Mouse (Mus musculus): ENCODE data around the gene Akap13. TPM values are rescaled to one million over a fixed set of nuclear protein-coding genes. Genes with fewer than 3 reads are reported as not detected.

Gene Akap13
- total RNA-seq, 2 experiments from 2014 or later: 53.2 to 75.9 TPM

- no peak for DNase-seq
- TF ChIP-seq CTCF (IDR thresholded peaks at IDR 0.05): no peak
- peak overlapping the region; percentile 3; the same call in 1 of the 2 replicates for H3K27ac ChIP-seq
- intact Hi-C loops (cut with DNase I): no loop called here
- no peak overlapping the region for H3K4me3 ChIP-seq
Observed at GRCm38 (mm10) chr7:75506628-75507027, 51.3 kb downstream of the Akap13 start.

- intact Hi-C loops (cut with DNase I): no loop called here
- no peak overlapping the region for H3K4me3 ChIP-seq
- no peak for DNase-seq
- TF ChIP-seq CTCF (IDR thresholded peaks at IDR 0.05): no peak
- no peak overlapping the region for H3K27ac ChIP-seq
Observed at GRCm38 (mm10) chr7:75509085-75509873, 53.9 kb downstream of the Akap13 start.

GRCm38 (mm10) chr7:75515472-75515871, 60.1 kb downstream of the Akap13 start:
- peak overlapping the region; percentile 7; the same call in 1 of the 2 replicates for H3K27ac ChIP-seq
- H3K4me3 ChIP-seq: no peak overlapping the region
- DNase-seq: no peak
- intact Hi-C loops (cut with DNase I): loop anchor here (5.0 kb wide), 1 partner anchor 48 kb away; no protein-coding TSS in a partner anchor
- no peak for TF ChIP-seq CTCF (IDR thresholded peaks at IDR 0.05)

- H3K27ac ChIP-seq: no peak overlapping the region
- intact Hi-C loops (cut with DNase I): loop anchor here (5.0 kb wide), 1 partner anchor 50 kb away; no protein-coding TSS in a partner anchor
- TF ChIP-seq CTCF (IDR thresholded peaks at IDR 0.05): no peak
- no peak overlapping the region for H3K4me3 ChIP-seq
- DNase-seq: no peak
Observed at GRCm38 (mm10) chr7:75516716-75517619, 61.6 kb downstream of the Akap13 start.

GRCm38 (mm10) chr7:75520531-75520930, 65.2 kb downstream of the Akap13 start:
- intact Hi-C loops (cut with DNase I): no loop called here
- DNase-seq: no peak
- Histone ChIP-seq H3K4me3 (no peak overlapping the region), H3K27ac (no peak overlapping the region)
- peak; percentile 11; the same call in 1 of the 2 replicates for TF ChIP-seq CTCF (IDR thresholded peaks at IDR 0.05)

GRCm38 (mm10) chr7:75521199-75521598, 65.9 kb downstream of the Akap13 start:
- DNase-seq: no peak

GRCm38 (mm10) chr7:75522226-75522625, 66.9 kb downstream of the Akap13 start:
- no peak overlapping the region for H3K27ac ChIP-seq
- DNase-seq: no peak
- H3K4me3 ChIP-seq: no peak overlapping the region
- intact Hi-C loops (cut with DNase I): no loop called here
- peak; percentile 52 for TF ChIP-seq CTCF (IDR thresholded peaks at IDR 0.05)

More at GRCm38 (mm10) chr7:75521199-75521598, 65.9 kb downstream of the Akap13 start:
- Histone ChIP-seq H3K4me3 (no peak overlapping the region), H3K27ac (no peak overlapping the region)
- intact Hi-C loops (cut with DNase I): no loop called here
- no peak for TF ChIP-seq CTCF (IDR thresholded peaks at IDR 0.05)

- TF ChIP-seq CTCF (IDR thresholded peaks at IDR 0.05): no peak
- no peak for DNase-seq
- Histone ChIP-seq H3K4me3 (no peak overlapping the region), H3K27ac (peak overlapping the region; percentile 38)
- intact Hi-C loops (cut with DNase I): no loop called here
Observed at GRCm38 (mm10) chr7:75524789-75525569, 69.6 kb downstream of the Akap13 start.

- H3K27ac ChIP-seq: peak overlapping the region; percentile 38; the same call in 1 of the 2 replicates
- intact Hi-C loops (cut with DNase I): no loop called here
- no peak for DNase-seq
- no peak overlapping the region for H3K4me3 ChIP-seq
- no peak for TF ChIP-seq CTCF (IDR thresholded peaks at IDR 0.05)
Observed at GRCm38 (mm10) chr7:75525716-75526401, 70.5 kb downstream of the Akap13 start.

- DNase-seq: no peak
- intact Hi-C loops (cut with DNase I): no loop called here
- Histone ChIP-seq H3K4me3 (no peak overlapping the region), H3K27ac (no peak overlapping the region)
- TF ChIP-seq CTCF (IDR thresholded peaks at IDR 0.05): no peak
Observed at GRCm38 (mm10) chr7:75528751-75529150, 73.4 kb downstream of the Akap13 start.

- intact Hi-C loops (cut with DNase I): no loop called here
- TF ChIP-seq CTCF (IDR thresholded peaks at IDR 0.05): no peak
Observed at GRCm38 (mm10) chr7:75529857-75530437, 74.6 kb downstream of the Akap13 start.

More at GRCm38 (mm10) chr7:75529857-75530437, 74.6 kb downstream of the Akap13 start:
- no peak overlapping the region for H3K27ac ChIP-seq
- DNase-seq: no peak
- no peak overlapping the region for H3K4me3 ChIP-seq

Data from gastrocnemius, adult 2 months (tissue).